Mouse (Mus musculus) ES-CJ7 (cell line): ENCODE measurements around the gene Clasp1.
"Not testable (repeated sequence)": the region's sequence is repeated elsewhere in the genome, so short reads cannot be mapped to it uniquely, and the experiment has no call there.

Experiments used
- DNase-seq: peaks from one replicate; pipeline ENCODE4 v3.0.0; 2011; ENCODE audit warnings: low read depth, low spot score

Clasp1 gene

GRCm38 (mm10) chr1:118580174-118580702 lies 191.4 kb downstream of the Clasp1 start:
- DNase-seq, result no peak

- no peak for DNase-seq
Measured at GRCm38 (mm10) chr1:118581179-118581578, 192.3 kb downstream of the Clasp1 start.

- DNase-seq, result no peak
Measured at GRCm38 (mm10) chr1:118589721-118590120, 200.9 kb downstream of the Clasp1 start.

GRCm38 (mm10) chr1:118592933-118593332 lies 204.1 kb downstream of the Clasp1 start:
- no peak for DNase-seq

DNA sequence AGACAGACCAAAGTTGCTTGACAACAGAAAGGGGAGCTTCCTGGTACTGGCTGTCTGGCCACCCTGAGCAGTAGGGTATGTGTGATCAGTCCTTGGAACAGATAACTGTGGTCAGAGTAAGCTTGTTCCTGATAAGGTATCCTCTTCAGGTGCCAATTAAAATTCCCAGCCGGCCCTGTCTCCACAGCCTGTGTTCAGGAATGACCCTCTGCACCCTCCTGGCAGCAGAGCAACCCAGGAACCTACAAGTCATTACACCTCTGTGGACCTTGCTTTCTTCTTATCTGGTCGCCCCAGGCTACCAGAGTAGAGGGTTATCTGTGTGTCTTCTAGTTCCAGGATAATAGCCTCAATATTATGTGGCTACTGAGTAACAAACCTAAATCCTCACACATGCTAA lies 206.5 kb downstream of the Clasp1 start:
- no peak for DNase-seq

- peak; percentile 60 for DNase-seq
Measured at GRCm38 (mm10) chr1:118597475-118598213, 208.8 kb downstream of the Clasp1 start.

- no peak for DNase-seq
Measured at GRCm38 (mm10) chr1:118598339-118598738, 209.5 kb downstream of the Clasp1 start.

DNA sequence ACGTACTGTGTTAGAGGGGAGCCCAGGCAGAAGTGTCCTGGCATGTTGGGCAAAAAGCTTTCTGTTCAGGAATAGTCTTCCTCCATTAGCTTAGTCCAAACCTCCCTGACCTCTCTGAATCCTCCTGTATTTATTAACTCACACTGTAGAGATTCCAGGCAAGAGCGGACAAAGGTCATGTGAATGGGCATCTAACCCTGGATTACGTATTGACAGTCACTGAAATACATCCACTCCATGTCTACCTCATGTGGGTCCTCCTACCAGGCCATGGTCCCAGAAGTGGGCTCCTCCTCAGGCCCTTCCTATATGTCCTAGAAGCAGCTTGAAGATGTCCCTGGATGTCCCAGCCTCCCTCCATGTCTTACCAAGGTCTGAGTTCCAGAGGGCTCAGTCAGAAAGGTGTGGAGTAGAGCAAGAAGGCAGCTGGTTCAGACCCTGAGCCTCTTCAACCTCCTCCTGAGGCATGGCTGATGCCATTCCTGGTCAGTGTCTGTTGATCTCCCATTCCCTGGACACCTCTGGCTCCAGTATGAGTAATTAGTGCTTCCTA lies 224.8 kb downstream of the Clasp1 start:
- no peak for DNase-seq

- not testable (repeated sequence) for DNase-seq
Measured at GRCm38 (mm10) chr1:118621055-118621454, 232.2 kb downstream of the Clasp1 start.

GRCm38 (mm10) chr1:118622857-118623256 lies 234.0 kb downstream of the Clasp1 start:
- peak; percentile 77 for DNase-seq

- DNase-seq, result peak; percentile 96
Measured at GRCm38 (mm10) chr1:118625461-118625860, 236.6 kb downstream of the Clasp1 start.

DNA sequence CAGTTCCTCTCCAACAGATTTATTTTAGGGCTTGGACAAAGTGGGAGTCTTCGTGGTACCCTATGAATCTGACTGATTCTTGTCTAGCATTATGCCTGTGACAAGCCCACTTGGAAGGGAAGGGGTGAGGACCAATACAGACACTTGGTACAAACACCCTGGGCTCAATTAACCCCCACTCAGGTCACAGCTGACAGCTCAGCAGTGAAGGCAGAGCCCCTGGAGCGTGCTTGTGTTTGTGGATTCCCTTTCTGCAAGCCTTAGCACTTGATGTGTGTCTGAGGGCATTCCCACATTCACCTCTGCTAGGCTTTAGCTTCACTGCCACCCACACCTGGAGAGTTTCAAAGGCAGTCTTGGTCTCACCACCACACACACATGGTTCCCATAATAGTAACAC lies 237.1 kb downstream of the Clasp1 start:
- peak; percentile 75 for DNase-seq

GRCm38 (mm10) chr1:118626452-118626851 lies 237.6 kb downstream of the Clasp1 start:
- DNase-seq, result peak; percentile 95

DNA sequence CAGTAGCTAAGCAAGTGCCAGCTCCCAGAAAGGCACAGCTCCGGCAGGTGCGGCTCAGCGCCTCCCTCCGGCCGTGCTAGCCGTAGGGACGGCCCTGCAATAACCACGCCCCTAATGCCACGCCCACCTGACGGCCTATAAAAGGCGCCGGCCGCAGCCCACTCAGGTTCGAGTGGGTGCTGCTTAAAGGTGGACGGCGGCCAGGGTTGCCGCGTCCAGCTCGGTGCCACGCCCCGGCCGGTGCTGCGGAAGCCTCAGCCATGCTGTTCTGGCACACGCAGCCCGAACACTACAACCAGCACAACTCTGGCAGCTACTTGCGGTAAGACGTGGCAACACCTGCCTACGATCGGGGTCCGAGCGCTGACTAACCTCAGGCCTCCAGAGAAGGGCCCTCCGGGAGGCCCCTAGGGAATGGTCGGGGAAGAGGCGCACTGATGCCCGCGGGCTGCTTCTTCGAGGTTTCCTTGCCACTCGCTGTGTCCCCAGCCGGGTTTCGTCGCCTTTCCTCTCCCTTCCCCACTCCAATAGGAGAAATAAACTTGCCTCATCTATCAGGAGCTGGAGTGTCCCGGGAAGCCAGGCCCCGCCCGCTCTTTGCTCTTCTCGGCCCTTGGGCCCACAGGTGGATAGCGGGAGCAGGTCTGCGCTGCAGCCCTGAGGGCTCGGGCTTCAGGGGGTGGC lies 239.1 kb downstream of the Clasp1 start, which contains the start of gene Tfcp2l1:
TSS of gene Tfcp2l1 (plus strand) at position 165 of the 684 bp plus-strand sequence.
- peak; percentile 90 for DNase-seq

GRCm38 (mm10) chr1:118633415-118633980 lies 244.6 kb downstream of the Clasp1 start:
- DNase-seq, result no peak

DNA sequence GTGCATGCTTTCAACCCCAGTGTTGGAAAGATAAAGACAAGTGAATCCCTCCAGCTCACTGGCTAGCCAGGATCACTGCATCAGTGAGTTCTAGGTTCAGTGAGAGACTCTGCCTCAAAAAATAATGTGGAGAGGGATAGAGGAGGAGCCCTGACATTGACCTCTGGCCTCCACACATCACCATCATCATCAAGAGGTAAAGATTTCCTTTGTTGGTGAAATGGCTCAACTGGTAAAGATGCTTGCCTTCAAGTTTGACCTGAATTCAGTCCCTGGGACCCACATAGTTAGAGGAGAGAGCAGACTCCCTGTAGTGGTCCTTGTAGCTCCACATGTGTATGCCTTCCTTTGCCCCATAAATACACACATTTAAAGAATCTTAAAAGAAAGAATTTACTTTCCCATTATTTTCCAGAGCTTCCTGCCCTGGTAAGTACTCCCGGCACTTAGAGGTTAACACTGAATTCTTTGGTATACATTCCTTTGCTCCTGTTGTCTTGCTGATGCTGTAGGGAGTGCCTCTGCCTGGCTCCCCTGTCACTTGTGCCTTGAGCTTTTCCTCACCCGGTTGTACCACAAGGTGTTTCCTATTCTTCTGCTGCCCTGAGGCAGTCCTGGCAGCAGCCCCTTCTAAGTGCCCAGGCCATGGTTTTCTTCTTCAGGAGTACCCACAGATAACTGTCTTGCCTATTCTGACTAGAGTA lies 253.6 kb downstream of the Clasp1 start:
- DNase-seq, result peak; percentile 94

DNA sequence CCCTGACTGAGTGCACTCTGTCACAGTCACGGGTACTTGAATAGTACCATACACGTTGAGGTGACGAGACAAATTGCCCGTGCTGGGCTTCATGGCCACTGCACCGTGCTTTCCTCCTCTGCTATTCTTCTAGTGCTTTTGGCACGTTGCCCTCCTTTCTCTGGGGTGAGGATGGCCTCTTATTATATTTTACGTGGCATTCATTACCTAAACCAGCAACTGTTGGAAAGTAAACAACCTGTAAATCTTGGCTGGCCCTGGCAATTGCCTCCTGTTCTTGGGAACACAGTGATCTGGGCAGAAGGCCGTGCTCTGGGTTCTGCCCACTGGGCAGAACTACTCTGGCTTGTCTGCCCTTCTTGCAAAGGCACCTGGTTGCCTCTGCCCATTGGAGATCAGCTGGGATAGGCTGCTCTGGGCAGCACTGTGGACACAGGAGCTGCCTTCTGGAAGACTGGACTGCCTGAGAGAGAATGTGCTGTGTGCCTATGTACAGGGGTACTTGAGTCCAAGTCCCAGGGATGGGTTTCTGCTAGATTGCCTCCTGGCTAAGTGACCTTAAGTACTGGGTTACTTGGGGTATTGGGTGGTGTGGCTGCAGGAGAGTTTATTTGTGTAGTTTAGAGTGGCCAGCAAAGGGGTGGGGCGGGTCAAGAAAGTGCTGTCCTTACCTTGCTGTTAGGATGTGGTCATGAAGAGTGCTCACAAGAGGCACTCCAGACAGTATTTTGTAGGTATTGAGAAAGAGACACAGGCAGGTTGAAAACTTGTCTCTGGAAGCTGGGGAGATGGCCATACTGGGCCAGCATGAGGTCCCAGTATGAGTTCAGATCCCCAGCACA lies 254.5 kb downstream of the Clasp1 start:
- no peak for DNase-seq

DNA sequence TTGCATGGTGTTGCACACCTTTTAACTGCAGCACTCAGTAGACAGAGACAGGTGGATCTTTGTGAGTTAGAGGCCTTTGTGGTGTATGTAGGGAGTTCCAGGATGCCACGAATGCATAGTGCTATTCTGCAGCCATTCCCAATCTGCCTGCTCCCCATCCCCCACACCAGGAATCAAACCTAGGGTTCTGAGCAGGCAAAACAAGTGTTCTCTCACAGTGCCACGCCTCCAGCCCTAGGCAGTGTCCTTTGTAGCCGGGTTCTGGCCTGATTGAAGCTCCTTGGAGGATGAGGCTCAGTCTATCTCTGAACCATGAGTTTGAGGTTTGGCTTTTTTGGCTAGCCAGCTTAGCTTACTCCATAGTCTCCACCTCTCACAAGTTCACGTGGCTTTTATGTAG lies 256.8 kb downstream of the Clasp1 start:
- DNase-seq, result peak; percentile 92

- DNase-seq, result peak; percentile 98
Measured at GRCm38 (mm10) chr1:118648015-118648414, 259.2 kb downstream of the Clasp1 start.

DNA sequence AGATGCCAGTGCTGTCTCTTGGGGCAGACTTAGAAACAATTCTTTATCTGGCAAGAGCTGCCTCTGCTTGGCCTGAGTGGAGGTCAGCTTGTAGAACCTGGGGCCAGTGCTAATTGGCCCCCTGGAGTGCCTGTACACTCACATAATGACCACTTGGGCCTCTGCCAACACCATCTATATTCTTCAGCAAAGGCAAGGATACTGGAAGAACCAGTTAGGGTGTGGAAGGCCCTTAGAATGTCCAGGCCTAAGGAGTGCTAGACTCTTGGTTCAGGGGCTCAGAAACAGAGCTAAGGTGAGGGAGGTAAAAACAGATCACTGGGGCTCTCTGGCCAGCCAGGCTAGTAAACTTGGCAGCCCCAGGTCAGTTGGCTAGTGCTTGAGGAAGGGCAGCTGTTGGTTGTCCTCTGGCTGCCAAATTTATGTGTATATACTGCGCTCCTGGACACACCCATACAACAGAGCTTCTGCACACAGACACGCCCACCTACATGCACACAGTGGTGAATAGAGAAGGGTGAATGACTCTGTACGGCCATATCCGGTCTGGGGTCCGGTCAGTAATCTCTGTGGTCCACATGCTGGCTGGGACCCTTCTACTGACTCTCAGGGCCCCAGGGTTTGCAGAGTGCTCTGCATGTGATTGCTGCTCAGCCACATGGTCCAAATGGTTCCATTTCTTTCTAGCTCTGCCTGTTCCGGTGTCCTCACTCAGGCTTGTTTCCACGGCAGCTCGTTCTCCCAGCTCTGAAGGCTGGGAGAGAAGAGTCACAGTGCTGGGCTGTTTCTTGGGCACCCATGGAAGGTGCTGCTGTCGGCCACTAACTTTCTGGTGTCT lies 261.3 kb downstream of the Clasp1 start:
- no peak for DNase-seq
